Mouse (Mus musculus): ENCODE results near the gene Gm21961.
"Not testable (repeated sequence)": the region's sequence is repeated elsewhere in the genome, so short reads cannot be mapped to it uniquely, and the experiment has no call there.

The Gm21961 gene

DNA sequence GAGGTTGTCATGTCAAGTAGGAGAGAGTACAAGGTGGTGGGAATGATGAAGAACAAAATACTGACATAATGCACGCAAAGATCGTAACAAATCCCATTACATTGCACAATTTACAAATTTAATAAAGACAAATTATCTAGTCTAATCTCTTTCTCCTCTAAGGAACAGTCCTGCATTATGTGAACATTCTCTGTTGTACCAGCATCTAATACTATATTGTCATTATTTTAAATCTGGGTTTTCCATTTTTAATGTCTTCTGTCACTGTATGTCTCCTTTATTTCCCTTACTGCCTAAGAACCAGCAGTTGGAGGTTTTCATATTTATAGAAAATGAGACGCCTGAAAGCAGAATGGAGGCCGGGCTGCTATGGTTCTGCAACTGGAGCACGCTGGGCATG is at the start of gene Gm21961:
Gene Gm21961 (minus strand): TSS at position 101 of the 400 bp plus-strand sequence.
- DNase-seq (ENCODE audit: low spot score): no peak

DNA sequence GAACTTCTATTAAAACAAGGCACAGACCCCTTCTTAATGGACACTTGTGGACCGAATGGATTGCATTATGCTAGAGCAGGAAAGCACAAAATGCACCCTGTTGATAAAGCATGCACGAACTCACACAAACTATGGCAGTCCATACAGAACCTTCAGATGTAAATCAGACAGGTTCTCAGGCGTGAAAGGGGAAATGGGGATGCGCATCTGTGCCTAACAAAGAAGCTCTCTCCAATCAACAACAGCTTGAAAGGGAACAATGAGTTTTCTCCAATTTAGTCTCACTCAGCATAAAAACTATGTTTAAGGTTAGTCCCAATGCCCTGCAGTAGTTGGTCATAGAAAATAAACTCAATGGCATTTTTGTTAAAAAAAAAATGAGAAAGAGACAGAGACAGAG is 27.3 kb upstream of the Gm21961 start:
- no peak for DNase-seq (ENCODE audit: low spot score)

- not testable (repeated sequence) for DNase-seq (ENCODE audit: low spot score)
These were observed 24.5 kb upstream of the Gm21961 start for GRCm38 (mm10) chr15:65039216-65039615.

DNA sequence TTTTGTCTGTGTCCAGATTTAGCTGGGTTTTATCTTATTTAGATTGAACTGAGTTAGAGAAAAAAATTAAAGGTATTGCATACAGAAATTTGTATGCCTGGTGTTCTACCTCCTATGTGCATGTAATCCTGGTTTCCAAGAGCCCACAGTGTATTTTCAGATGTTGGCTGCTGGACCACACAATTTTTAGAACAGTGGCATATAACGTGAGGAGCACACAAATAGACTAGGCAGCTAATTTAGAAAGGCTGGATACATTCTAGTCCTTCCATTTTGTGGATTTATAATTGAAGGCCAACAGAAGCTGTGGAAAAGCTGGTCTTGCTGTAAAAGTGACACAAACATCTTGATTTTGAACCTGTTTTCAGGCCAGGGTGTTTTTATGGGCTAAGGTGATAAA is 3.3 kb upstream of the Gm21961 start:
- no peak for DNase-seq (ENCODE audit: low spot score)

GRCm38 (mm10) chr15:65006177-65006576 is 8.5 kb downstream of the Gm21961 start:
- DNase-seq (ENCODE audit: low spot score): no peak

GRCm38 (mm10) chr15:64994498-64994897 is 20.2 kb downstream of the Gm21961 start:
- no peak for DNase-seq (ENCODE audit: low spot score)

GRCm38 (mm10) chr15:64979976-64980375 is 34.7 kb downstream of the Gm21961 start:
- DNase-seq (ENCODE audit: low spot score): no peak

- no peak for DNase-seq (ENCODE audit: low spot score)
These were observed 38.5 kb downstream of the Gm21961 start for GRCm38 (mm10) chr15:64976044-64976805.
